Mouse (Mus musculus): ENCODE results near the gene Stk11ip.

Stk11ip gene

GRCm38 (mm10) chr1:75544351-75544750, 23.0 kb downstream of the Stk11ip start:
- no peak for DNase-seq

- DNase-seq, result peak; percentile 19
Measured at GRCm38 (mm10) chr1:75545965-75546956, 24.9 kb downstream of the Stk11ip start, which contains the start of gene Slc4a3. Slc4a3 (plus strand) TSS chr1:75546266.

DNA sequence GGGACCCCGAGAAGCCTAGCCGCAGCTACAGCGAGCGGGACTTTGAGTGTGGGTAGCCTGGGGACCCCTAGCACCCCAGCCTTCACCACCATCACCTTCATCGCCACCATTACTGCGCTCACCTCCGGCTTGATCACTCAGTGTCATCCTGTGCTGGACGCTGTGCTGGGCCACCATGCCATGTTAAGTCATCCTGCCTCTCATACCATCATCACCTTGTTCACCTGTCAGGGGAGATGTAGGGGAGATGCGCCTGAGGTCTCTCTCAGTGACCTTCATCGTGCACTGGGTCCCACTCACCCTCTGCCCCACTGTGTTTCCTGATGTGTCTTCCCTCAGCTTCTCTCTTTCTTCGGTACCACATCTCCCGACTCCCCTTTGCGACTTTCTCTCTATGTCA, 26.0 kb downstream of the Stk11ip start:
- no peak for DNase-seq

GRCm38 (mm10) chr1:75548083-75548482, 26.8 kb downstream of the Stk11ip start:
- DNase-seq, result no peak

- no peak for DNase-seq
Measured at GRCm38 (mm10) chr1:75548871-75549270, 27.5 kb downstream of the Stk11ip start.

DNA sequence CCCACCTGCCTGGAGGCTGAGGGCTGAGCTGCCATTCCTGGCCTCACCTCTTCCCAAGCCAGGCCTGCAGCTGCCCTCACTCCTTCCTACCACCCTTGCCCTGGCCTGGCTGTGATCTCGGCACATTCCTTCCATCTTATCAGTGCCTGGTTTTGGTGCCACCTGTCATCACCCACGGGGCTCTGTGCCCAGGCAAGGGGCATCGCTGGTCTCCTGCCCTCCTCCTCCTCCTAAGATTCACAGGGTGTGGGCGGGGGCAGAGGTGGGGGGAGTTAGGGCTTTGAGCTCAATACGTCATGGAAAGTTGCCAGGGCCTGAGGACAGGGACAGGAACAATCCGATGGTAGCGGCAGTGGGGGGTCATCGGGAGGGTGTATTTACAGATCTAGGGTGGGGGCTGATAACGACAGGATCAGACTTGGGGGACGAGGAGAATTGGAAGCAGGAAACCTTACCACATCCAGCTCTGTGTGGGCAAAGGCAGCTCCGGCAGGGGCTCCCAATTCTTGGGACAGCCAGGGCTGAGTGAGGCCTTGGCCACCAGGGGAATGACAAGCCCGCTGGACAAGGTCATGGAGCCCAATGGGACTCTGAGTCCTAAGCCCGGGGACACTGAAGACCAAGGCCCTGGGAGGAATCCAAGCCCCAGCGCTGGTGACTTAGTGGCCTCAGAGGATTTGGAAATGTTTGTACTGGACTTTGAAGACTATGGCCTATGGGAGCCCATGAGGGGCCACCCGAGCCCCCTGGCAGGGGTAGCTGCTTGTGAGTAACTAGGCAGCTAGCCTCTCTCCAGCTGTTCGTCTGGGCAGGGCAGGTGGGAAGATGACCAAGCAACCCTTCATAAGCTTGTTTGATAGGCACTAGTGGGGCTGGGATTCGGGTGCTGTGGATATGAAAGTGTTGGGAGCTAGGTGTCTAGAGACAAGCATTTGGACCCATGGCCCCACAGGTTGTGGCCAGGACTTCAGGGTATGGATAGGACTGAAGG, 28.3 kb downstream of the Stk11ip start:
- no peak for DNase-seq

DNA sequence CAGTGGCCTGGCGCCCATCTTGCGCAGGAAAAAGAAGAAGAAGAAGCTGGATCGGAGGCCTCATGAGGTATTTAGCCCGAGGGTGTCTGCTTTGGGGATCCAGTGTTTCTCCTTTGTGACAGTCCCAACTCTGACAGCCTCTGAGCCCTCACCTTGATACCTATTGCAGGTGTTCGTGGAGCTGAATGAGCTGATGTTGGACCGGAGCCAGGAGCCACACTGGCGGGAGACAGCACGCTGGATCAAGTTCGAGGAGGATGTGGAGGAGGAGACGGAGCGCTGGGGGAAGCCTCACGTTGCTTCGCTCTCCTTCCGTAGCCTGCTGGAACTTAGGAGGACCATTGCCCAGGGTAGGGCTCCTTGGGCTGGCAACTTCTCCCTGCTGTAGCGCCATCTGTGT, 29.3 kb downstream of the Stk11ip start:
- DNase-seq, result no peak

- no peak for DNase-seq
Measured at GRCm38 (mm10) chr1:75555680-75556079, 34.4 kb downstream of the Stk11ip start.

- DNase-seq, result no peak
Measured at GRCm38 (mm10) chr1:75556143-75556781, 34.9 kb downstream of the Stk11ip start.

DNA sequence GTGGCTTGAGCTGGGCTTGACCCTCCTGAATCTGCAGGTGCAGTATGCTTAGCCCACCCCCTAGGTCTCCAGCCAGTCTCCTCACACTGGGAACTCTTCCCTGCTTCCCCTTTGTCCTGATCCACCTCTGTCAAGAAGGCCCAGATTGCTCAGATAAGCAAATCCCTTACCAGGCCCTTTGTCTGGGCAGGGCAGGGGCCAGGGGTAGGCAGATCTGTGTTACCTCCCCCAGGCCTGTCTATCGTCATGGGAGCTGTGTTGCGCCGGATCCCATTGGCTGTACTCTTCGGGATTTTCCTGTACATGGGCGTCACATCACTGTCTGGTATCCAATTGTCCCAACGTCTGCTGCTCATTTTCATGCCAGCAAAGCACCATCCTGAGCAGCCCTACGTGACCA, 35.7 kb downstream of the Stk11ip start:
- DNase-seq, result no peak

- no peak for DNase-seq
Measured at GRCm38 (mm10) chr1:75558388-75559178, 37.3 kb downstream of the Stk11ip start.

GRCm38 (mm10) chr1:75559212-75559925, 38.0 kb downstream of the Stk11ip start:
- peak; percentile 88 for DNase-seq

DNA sequence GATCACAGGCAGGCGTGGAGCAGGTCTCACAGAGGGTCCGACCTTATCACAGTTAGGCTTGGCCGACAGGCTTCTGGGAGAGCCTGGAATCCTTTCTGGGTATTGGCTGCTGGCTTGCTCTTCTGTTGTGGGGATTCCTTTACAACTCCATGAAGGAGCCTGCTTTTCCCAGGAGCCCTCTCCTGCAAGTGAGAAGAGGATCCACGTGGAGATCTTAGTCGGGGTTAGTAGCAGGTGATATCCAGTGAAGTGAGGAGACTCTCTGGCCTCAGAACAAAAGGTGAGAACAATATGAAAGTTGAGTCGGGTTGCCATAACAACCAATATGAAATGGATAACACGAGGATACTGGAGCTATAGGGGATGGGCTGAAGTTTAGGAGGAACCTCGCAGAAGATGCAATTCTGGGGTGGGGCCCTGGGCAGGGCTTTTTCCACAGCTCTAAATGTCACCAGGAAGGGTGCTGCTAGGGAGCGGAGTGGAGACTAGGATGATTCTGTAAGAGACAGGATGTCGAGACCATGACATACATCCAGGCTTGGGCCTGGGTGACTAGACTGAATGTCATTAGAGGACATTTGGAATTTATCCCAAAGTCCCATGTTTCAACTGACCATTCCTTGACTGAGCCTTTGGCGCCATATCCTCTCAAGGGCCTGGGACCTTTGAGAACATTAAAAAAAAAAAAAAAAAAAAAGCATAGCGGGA, 39.0 kb downstream of the Stk11ip start:
- no peak for DNase-seq

DNA sequence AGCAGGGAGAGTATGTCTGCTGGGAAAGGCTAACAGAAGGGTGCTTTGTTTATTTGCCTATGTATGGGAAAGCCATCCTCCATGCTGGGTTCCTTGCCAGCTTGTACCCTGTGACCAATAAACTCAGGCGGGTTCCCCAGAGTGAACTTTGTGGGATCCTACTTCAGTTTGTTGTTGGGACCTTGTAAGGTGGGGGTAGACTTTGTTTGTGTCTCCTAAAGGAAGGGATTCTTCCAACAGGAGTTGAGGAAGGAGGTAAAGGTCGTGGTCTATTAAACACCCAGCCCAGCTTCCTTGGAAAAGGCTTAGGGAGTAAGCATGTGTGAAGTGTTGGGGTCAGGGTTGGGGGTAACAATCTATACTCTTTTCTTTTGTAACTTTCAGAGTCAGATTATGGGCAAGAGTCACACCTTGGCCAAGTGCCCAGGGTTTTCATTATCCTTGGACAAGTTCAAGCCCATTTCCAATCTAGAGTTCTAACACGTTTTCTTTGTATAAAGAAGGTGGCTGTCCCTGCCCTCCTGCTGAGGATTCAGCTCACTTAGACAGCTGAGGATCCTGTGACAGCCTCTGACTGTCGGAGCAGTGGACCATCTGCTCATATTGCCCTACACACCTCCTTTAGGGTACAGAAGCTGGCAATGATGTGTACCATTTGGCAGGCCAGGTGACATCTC, 40.0 kb downstream of the Stk11ip start:
- no peak for DNase-seq

- no peak for DNase-seq
Measured at GRCm38 (mm10) chr1:75561898-75562238, 40.5 kb downstream of the Stk11ip start.

DNA sequence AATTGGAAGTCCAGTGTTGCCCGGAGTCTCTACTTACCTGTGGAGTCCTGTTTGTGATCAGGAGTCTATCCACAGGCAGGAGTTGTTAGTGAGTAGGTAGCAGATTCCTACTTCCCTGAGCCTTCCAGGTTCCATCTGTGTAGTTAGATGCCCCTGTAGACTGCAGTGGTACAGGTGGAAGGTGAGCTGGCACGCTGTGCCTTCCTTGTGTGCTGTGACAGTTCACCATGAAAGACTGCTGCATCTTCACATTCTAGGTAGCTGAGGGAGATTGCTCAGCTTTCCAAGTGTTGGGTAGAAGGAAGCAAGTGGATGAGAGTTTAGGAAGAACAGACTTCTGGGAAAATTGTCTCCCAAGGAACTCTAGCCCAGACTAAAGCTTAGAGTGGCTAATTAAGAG, 42.8 kb downstream of the Stk11ip start:
- DNase-seq, result no peak

GRCm38 (mm10) chr1:75564916-75565315, 43.6 kb downstream of the Stk11ip start:
- no peak for DNase-seq

GRCm38 (mm10) chr1:75565616-75566015, 44.3 kb downstream of the Stk11ip start:
- DNase-seq, result peak; percentile 30

DNA sequence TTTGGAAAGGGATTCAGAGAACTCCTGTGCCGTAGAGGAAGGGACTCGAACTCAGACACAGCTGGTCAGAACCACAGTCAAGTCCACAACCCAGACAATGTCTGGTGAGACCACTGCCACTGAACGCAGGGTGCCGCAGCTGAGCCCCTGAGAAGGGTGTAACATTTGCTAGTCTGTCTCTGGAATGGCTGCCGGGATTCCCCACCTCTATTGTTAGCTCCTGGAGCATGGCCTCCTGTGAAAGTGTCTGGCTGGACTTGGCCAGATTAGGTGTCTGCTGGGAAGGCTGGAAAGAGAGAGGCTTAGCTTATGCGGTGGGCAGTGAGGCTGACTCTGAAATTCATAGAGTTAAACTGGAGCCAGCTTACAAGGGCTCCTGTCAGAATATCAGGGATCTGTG, 49.1 kb downstream of the Stk11ip start:
- no peak for DNase-seq

- no peak for DNase-seq
Measured at GRCm38 (mm10) chr1:75572776-75573175, 51.4 kb downstream of the Stk11ip start.
